Mouse (Mus musculus) liver, embryonic 14.5 days (tissue): Measurements from ENCODE around the gene Rnf115. TPM values are rescaled to one million over a fixed set of nuclear protein-coding genes. Genes with fewer than 3 reads are reported as not detected.

ENCODE experiments used
- ATAC-seq: fragments of 200-750 bp; cut with Nextera tagmentation; 2 replicates; pipeline ENCODE4 v1.8.0; 2017; ENCODE audit warnings: moderate number of reproducible peaks, mild to moderate bottlenecking, moderate library complexity; ENCODE audit not compliant: insufficient read depth
- DNase-seq, 3 experiments: peaks; one replicate each; pipeline ENCODE4 v3.0.0-alpha.2; 2012 to 2013; ENCODE audit warnings: low read depth in 3 of 3, low spot score in 3 of 3
- H3K27ac ChIP-seq: fragments of 300-500 bp; sonication (generic); 2 replicates; pipeline ENCODE4 v1.5.1; 2014; ENCODE audit warnings: moderate library complexity, mild to moderate bottlenecking, control low read depth, inconsistent platforms
- H3K27me3 ChIP-seq: fragments of 300-500 bp; sonication (generic); 2 replicates; pipeline ENCODE4 v1.6.1; 2014; ENCODE audit warnings: mild to moderate bottlenecking, low read length, moderate library complexity; ENCODE audit not compliant: control insufficient read depth, insufficient read depth
- H3K36me3 ChIP-seq: fragments of 300-500 bp; sonication (generic); replicated peaks from 2 replicates; pipeline ENCODE4 v1.6.1; 2014; ENCODE audit warnings: low read depth; ENCODE audit not compliant: control insufficient read depth, insufficient read depth
- H3K4me1 ChIP-seq, 2 experiments: fragments of 200-500 bp in 1 of 2; fragments of 300-500 bp in 1 of 2; sonication (generic) in 1 of 2; replicated peaks; 2 replicates each; pipeline ENCODE4 v1.6.1; 2012 to 2014; ENCODE audit warnings: antibody characterized with exemption in 1 of 2, inconsistent platforms in 1 of 2, low read length in 1 of 2; ENCODE audit not compliant: control insufficient read depth in 2 of 2, insufficient read depth in 2 of 2
- H3K4me2 ChIP-seq: fragments of 300-500 bp; sonication (generic); 2 replicates; pipeline ENCODE4 v1.6.1; 2014; ENCODE audit warnings: low read depth, mild to moderate bottlenecking, control low read depth, moderate library complexity
- H3K4me3 ChIP-seq, 2 experiments: fragments of 200-500 bp in 1 of 2; fragments of 300-500 bp in 1 of 2; sonication (generic) in 1 of 2; 2 replicates each; pipeline ENCODE4 v1.5.1; 2012 to 2014; ENCODE audit warnings: low read depth in 2 of 2, low read length in 2 of 2, mild to moderate bottlenecking in 2 of 2, control low read depth in 1 of 2, inconsistent platforms in 1 of 2, moderate library complexity in 1 of 2; ENCODE audit not compliant: insufficient read depth in 1 of 2
- H3K9ac ChIP-seq: fragments of 300-500 bp; sonication (generic); replicated peaks from 2 replicates; pipeline ENCODE4 v1.6.1; 2014; ENCODE audit warnings: mild to moderate bottlenecking, control low read depth, moderate library complexity
- H3K9me3 ChIP-seq: fragments of 300-500 bp; sonication (generic); 2 replicates; pipeline ENCODE4 v1.6.1; 2016; ENCODE audit warnings: low read length, mixed read lengths; ENCODE audit not compliant: control insufficient read depth
- CTCF ChIP-seq: IDR thresholded peaks from 2 replicates; pipeline ENCODE4 v1.5.1; 2016; ENCODE audit warnings: antibody characterized with exemption, low read depth, control low read depth
- EP300 ChIP-seq: IDR thresholded peaks from 2 replicates; pipeline ENCODE4 v1.6.1; 2016; ENCODE audit warnings: antibody characterized with exemption, low read depth
- WGBS: fragments of 180-500 bp; shearing (Covaris S2); extraction: QIAGEN DNeasy Blood & Tissue Kit; methylation state at CpG from one replicate; pipeline ENCODE4 v1.1.7; 2014; ENCODE audit not compliant: insufficient replicate concordance; 5-methylcytosine and 5-hydroxymethylcytosine counted together
- polyA plus RNA-seq, 2 experiments: library from polyadenylated mRNA; depleted of rRNA in 1 of 2; stranded (reverse) in 1 of 2; unstranded in 1 of 2; fragments of >200 nt; fragmentation: Nextera tagmentation in 1 of 2; extraction: Ambion mirVana in 1 of 2; gene quantifications; 2 replicates each; pipeline versions ENCODE4 v1.2.1 to v1.2.3; 2012 to 2014

The Rnf115 gene
- polyA plus RNA-seq, 2 experiments, result 12.4 to 28.2 TPM

DNA sequence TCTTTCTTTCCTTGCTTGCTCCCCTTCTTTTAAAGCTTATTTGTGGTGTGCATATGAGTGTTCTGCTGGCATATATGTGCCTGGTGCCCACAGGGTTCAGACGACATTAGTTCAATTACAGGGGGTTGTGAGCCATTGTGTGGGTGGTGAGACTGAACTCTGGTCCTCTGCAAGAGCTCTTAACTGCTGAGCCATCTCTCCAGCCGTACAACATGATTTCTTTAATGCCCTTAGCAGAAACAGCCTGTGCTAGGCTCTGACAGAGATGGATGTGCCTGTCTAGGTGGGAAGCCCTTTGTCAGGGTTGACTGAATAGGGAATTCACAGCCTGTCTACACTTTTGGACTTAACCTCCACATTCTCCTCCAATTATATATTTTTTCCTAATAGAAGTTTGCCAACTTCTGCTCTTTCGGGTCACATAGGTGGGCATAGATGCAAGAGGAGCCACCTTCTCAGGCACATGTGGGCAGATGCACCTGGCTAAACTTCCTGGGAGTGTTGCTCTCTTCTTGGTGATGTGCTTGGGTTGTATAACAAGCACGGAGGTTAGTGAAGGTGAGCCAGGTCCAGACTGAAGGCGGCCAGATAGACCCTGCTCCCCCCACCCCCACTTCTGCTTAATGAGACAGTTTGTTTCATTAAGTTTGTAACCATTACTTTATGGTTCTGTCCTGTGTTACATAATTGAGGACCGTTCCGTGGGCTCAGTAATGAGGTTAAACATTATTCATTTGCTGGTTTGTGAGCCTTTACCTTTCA, 107.3 kb downstream of the Rnf115 start:
- H3K4me2 ChIP-seq, result no peak overlapping the region
- DNase-seq, result no peak
- H3K27me3 ChIP-seq, result no peaks in the 10 kb centered on the region
- no peaks in the 10 kb centered on the region for H3K36me3 ChIP-seq
- H3K4me3 ChIP-seq, result no peak overlapping the region
- H3K9ac ChIP-seq, result no peak overlapping the region
- 59% methylated on average over 7 of the region's 7 CpGs for WGBS
- no peaks in the 10 kb centered on the region for H3K9me3 ChIP-seq
- H3K4me1 ChIP-seq, result peaks cover 0 to 3% of the 10 kb centered on the region in 2 experiments; a peak in 2 of 4 replicates
- no peak overlapping the region for H3K27ac ChIP-seq
- no peak for ATAC-seq
- TF ChIP-seq EP300, result no peak

DNA sequence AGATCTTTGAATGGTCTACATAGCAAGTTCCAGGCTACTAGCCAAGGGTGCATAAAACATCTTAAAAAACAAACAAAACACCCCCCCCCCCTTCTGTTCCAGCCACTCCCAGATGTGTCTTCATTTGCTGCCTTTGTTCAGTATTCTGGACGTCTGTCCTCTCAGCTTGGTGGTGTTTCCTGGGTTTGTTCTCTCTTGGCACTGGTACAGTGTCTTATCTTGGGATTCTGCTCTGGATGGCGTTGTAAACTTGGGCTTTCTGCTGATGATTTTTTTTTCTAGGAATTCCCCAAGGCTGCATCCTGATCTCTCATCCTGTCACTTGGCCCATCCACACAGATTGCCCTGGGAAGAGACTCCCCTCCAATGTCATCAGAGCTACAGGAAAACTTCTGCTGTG, 109.0 kb downstream of the Rnf115 start:
- ATAC-seq, result no peak
- no peaks in the 10 kb centered on the region for H3K36me3 ChIP-seq

DNA sequence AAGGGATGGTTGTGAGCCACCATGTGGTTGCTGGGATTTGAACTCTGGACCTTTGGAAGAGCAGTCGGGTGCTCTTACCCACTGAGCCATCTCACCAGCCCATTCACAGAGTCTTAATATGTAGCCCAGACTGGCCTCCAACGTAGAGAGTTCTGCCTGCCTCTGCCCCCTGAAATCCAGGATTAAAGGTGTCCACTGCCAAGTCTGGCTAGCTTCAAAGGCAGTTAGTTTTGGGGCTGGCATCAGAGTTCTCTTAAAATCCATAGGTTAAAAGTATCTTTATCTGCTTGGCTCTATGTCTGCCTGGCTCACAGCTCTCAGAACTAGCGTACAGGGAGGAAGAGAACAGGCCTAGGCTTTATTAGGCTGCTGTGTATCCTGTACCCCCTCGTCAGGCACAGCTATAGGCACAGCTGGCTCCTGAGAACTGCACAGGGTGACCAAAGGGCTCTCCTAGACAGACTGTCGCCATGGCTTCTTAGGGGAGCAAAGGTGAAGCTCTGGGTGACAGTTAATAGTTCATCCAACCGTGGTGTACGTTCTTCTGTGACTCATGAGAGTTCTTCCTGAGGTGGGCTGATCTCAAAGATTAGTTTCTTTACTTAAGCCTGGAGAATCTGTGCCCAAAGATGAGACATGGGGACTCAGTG, 111.7 kb downstream of the Rnf115 start:
- H3K4me2 ChIP-seq, result no peak overlapping the region
- no peaks in the 10 kb centered on the region for H3K9me3 ChIP-seq
- no peak overlapping the region for H3K9ac ChIP-seq
- peaks cover 0 to 3% of the 10 kb centered on the region in 2 experiments; a peak in 2 of 4 replicates for H3K4me1 ChIP-seq
- no peak overlapping the region for H3K4me3 ChIP-seq
- WGBS, result 52% methylated on average over 7 of the region's 7 CpGs
- no peak overlapping the region for H3K27ac ChIP-seq
- TF ChIP-seq CTCF, result no peak
- no peak for TF ChIP-seq EP300
- DNase-seq, result no peak
- ATAC-seq, result no peak
- no peaks in the 10 kb centered on the region for H3K36me3 ChIP-seq
- no peaks in the 10 kb centered on the region for H3K27me3 ChIP-seq

More for the DNA sequence above, 109.0 kb downstream of the Rnf115 start:
- Histone ChIP-seq H3K4me2 (no peak overlapping the region), H3K27ac (no peak overlapping the region), H3K4me1 (peaks cover 0 to 3% of the 10 kb centered on the region in 2 experiments; a peak in 2 of 4 replicates), H3K9ac (no peak overlapping the region), H3K9me3 (no peaks in the 10 kb centered on the region), H3K4me3 (no peak overlapping the region), H3K27me3 (no peaks in the 10 kb centered on the region)
- no peak for DNase-seq
- WGBS, result 32% methylated on average over 2 of the region's 2 CpGs
- TF ChIP-seq CTCF (no peak), EP300 (no peak)

Other genes with a start within 250 kb of the Rnf115 start
- 3.8 and 4.5 TPM in 2 replicates for gene Hfe2, start 202.5 kb upstream of the Rnf115 start, polyA plus RNA-seq (2012; rRNA removed)
- 4.3 and 4.4 TPM in 2 replicates for gene Hfe2, start 202.5 kb upstream of the Rnf115 start, polyA plus RNA-seq (2014; fragmentation: Nextera tagmentation; extraction: Ambion mirVana)
- 33.2 and 42.8 TPM in 2 replicates for gene Txnip, start 169.7 kb upstream of the Rnf115 start, polyA plus RNA-seq (2012; rRNA removed)
- gene Txnip, start 169.7 kb upstream of the Rnf115 start, polyA plus RNA-seq (2014; fragmentation: Nextera tagmentation; extraction: Ambion mirVana), result 31.9 and 32.5 TPM in 2 replicates
- gene Gm16253, start 150.7 kb upstream of the Rnf115 start, polyA plus RNA-seq (2012; rRNA removed), result not detected in 2 replicates
- gene Gm16253, start 150.7 kb upstream of the Rnf115 start, polyA plus RNA-seq (2014; fragmentation: Nextera tagmentation; extraction: Ambion mirVana), result not detected in 2 replicates
- 6.2 and 11.8 TPM in 2 replicates for gene Polr3gl, start 133.5 kb upstream of the Rnf115 start, polyA plus RNA-seq (2012; rRNA removed)
- 3.0 and 3.3 TPM in 2 replicates for gene Polr3gl, start 133.5 kb upstream of the Rnf115 start, polyA plus RNA-seq (2014; fragmentation: Nextera tagmentation; extraction: Ambion mirVana)
- 0.08 TPM in 2 replicates for gene Ankrd34a, start 131.0 kb upstream of the Rnf115 start, polyA plus RNA-seq (2012; rRNA removed)
- not detected in 2 replicates for gene Ankrd34a, start 131.0 kb upstream of the Rnf115 start, polyA plus RNA-seq (2014; fragmentation: Nextera tagmentation; extraction: Ambion mirVana)
- 2.7 and 2.9 TPM in 2 replicates for gene Lix1l, start 126.5 kb upstream of the Rnf115 start, polyA plus RNA-seq (2012; rRNA removed)
- gene Lix1l, start 126.5 kb upstream of the Rnf115 start, polyA plus RNA-seq (2014; fragmentation: Nextera tagmentation; extraction: Ambion mirVana), result 0.32 and 0.48 TPM in 2 replicates
- gene Rbm8a, start 97.7 kb upstream of the Rnf115 start, polyA plus RNA-seq (2012; rRNA removed), result 11.6 and 22.8 TPM in 2 replicates
- 69.1 and 73.6 TPM in 2 replicates for gene Rbm8a, start 97.7 kb upstream of the Rnf115 start, polyA plus RNA-seq (2014; fragmentation: Nextera tagmentation; extraction: Ambion mirVana)
- 10.5 and 10.7 TPM in 2 replicates for gene Pex11b, start 92.3 kb upstream of the Rnf115 start, polyA plus RNA-seq (2012; rRNA removed)
- gene Pex11b, start 92.3 kb upstream of the Rnf115 start, polyA plus RNA-seq (2014; fragmentation: Nextera tagmentation; extraction: Ambion mirVana), result 15.7 and 19.1 TPM in 2 replicates
- gene Gm42957, start 92.2 kb upstream of the Rnf115 start, polyA plus RNA-seq (2012; rRNA removed), result 0.02 TPM in 1 of 2 replicates, not detected in the other
- gene Gm42957, start 92.2 kb upstream of the Rnf115 start, polyA plus RNA-seq (2014; fragmentation: Nextera tagmentation; extraction: Ambion mirVana), result not detected in 2 replicates
- gene Itga10, start 82.1 kb upstream of the Rnf115 start, polyA plus RNA-seq (2012; rRNA removed), result 0.42 and 0.47 TPM in 2 replicates
- gene Itga10, start 82.1 kb upstream of the Rnf115 start, polyA plus RNA-seq (2014; fragmentation: Nextera tagmentation; extraction: Ambion mirVana), result 0.05 TPM in 2 replicates
- gene Ankrd35, start 57.5 kb upstream of the Rnf115 start, polyA plus RNA-seq (2012; rRNA removed), result 0.26 and 0.39 TPM in 2 replicates
- 0.13 and 0.22 TPM in 2 replicates for gene Ankrd35, start 57.5 kb upstream of the Rnf115 start, polyA plus RNA-seq (2014; fragmentation: Nextera tagmentation; extraction: Ambion mirVana)
- gene Pias3, start 31.3 kb upstream of the Rnf115 start, polyA plus RNA-seq (2012; rRNA removed), result 5.1 and 5.7 TPM in 2 replicates
- gene Pias3, start 31.3 kb upstream of the Rnf115 start, polyA plus RNA-seq (2014; fragmentation: Nextera tagmentation; extraction: Ambion mirVana), result 3.6 and 4.1 TPM in 2 replicates
- gene Nudt17, start 19.1 kb upstream of the Rnf115 start, polyA plus RNA-seq (2012; rRNA removed), result 0.62 and 0.65 TPM in 2 replicates
- 1.4 and 1.5 TPM in 2 replicates for gene Nudt17, start 19.1 kb upstream of the Rnf115 start, polyA plus RNA-seq (2014; fragmentation: Nextera tagmentation; extraction: Ambion mirVana)
- 15.4 and 21.6 TPM in 2 replicates for gene Polr3c, start within 50 bp of the Rnf115 start, polyA plus RNA-seq (2012; rRNA removed)
- gene Polr3c, start within 50 bp of the Rnf115 start, polyA plus RNA-seq (2014; fragmentation: Nextera tagmentation; extraction: Ambion mirVana), result 14.5 and 14.6 TPM in 2 replicates
- gene Pdzk1, start 101.6 kb downstream of the Rnf115 start, polyA plus RNA-seq (2012; rRNA removed), result 3.8 and 6.3 TPM in 2 replicates
- 11.4 and 12.3 TPM in 2 replicates for gene Pdzk1, start 101.6 kb downstream of the Rnf115 start, polyA plus RNA-seq (2014; fragmentation: Nextera tagmentation; extraction: Ambion mirVana)
- gene Cd160, start 101.7 kb downstream of the Rnf115 start, polyA plus RNA-seq (2012; rRNA removed), result 0.07 and 0.08 TPM in 2 replicates
- gene Cd160, start 101.7 kb downstream of the Rnf115 start, polyA plus RNA-seq (2014; fragmentation: Nextera tagmentation; extraction: Ambion mirVana), result 0.11 TPM in 1 of 2 replicates, not detected in the other
- 1.4 and 1.5 TPM in 2 replicates for gene Gja5, start 177.0 kb downstream of the Rnf115 start, polyA plus RNA-seq (2012; rRNA removed)
- 0.58 and 0.68 TPM in 2 replicates for gene Gja5, start 177.0 kb downstream of the Rnf115 start, polyA plus RNA-seq (2014; fragmentation: Nextera tagmentation; extraction: Ambion mirVana)
- 4.6 and 4.9 TPM in 2 replicates for gene Gpr89, start 177.7 kb downstream of the Rnf115 start, polyA plus RNA-seq (2012; rRNA removed)
- gene Gpr89, start 177.7 kb downstream of the Rnf115 start, polyA plus RNA-seq (2014; fragmentation: Nextera tagmentation; extraction: Ambion mirVana), result 22.9 and 24.7 TPM in 2 replicates
- gene Gja8, start 198.4 kb downstream of the Rnf115 start, polyA plus RNA-seq (2012; rRNA removed), result not detected in 2 replicates
- gene Gja8, start 198.4 kb downstream of the Rnf115 start, polyA plus RNA-seq (2014; fragmentation: Nextera tagmentation; extraction: Ambion mirVana), result not detected in 2 replicates